Mouse (Mus musculus): Measurements from ENCODE around the gene Trp63. TPM values are rescaled to one million over a fixed set of nuclear protein-coding genes. Genes with fewer than 3 reads are reported as not detected.
"Not testable (repeated sequence)": the region's sequence is repeated elsewhere in the genome, so short reads cannot be mapped to it uniquely, and the experiment has no call there.

The Trp63 gene
- polyA plus RNA-seq (2014; fragmentation: Nextera tagmentation; extraction: Ambion mirVana): 0.52 TPM in 2 replicates

DNA sequence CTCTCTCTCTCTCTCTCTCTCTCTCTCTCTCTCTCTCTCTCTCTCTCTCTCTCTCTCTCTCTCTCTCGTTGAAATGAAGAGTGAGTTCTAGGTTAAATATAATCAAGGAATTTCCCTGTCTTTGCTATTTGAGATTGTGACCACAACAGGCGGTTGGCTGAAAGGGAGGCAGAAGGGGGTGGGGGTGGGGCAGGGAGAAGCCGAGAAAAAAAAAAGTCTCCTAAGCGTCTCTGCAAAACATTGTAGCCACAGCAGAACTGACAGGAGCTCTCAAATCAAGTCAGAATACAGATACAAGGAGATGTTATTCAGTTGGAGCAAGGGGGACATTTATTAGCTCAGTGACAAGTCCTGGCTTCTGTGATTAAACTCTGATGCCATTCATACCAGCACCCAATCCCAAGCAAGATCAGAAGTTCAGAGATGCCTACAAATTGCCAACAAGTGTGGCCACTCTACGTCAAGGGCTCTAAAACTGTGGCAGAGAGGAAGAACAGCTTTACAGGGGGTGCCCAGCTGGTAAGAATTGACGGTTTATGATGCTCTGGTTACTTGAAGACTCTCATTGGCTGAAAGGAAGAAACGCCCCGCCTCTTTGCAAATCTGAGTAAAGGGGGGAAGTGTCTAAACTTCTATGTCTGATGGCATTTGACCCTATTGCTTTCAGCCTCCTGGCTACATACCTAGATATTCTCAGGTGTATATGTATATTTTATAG, at the start of gene Trp63:
Gene Trp63 (plus strand): TSS at position 233 of the 718 bp plus-strand sequence.
- Histone ChIP-seq H3K9me3 (replicated peaks; ENCODE audit: control insufficient read depth, low read length) (no peaks in the 10 kb centered on the region), H3K27ac (ENCODE audit: low read depth, low read length) (no peak within 1 kb of the TSS), H3K4me2 (peak within 1 kb of the TSS; percentile 51), H3K36me3 (ENCODE audit: control insufficient read depth, insufficient read depth, low read length) (no peaks in the 10 kb centered on the region), H3K4me1 (ENCODE audit: control insufficient read depth, insufficient read depth, low read length) (no peaks in the 10 kb centered on the region), H3K27me3 (ENCODE audit: control insufficient read depth, insufficient read depth, low read length) (no peaks in the 10 kb centered on the region), H3K9ac (ENCODE audit: low read depth, low read length) (no peak within 1 kb of the TSS), H3K4me3 (ENCODE audit: low read depth, low read length) (0 out of 2 replicates have a peak within 1 kb of the TSS, but pooled peaks have one; percentile 3)
- 27% methylated on average over 8 of the region's 8 CpGs for WGBS (ENCODE audit: insufficient replicate concordance)
- ATAC-seq (replicated peaks; ENCODE audit: insufficient number of reproducible peaks, low FRiP score, low TSS enrichment): no peak

DNA sequence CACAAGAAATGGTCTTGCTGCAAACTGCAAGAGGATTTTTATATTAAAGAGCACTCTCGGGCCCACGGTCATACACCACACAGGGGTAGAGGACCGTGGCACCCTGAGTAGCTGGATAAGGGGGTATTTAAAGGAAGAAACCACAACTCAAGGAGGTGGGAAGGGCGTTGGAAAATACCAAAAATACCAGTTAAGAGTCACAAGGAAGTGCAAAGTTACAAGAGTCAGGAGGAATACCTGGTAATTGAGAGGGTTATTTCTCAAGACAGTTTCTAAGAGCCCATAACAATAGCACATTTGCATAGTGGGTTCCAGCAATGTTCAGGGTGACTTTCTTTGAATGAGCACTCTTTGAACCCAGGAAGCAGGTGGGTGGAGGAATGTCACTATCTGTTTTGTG, 38.8 kb upstream of the Trp63 start:
- H3K4me3 ChIP-seq (ENCODE audit: low read depth, low read length); H3K9ac ChIP-seq (ENCODE audit: low read depth, low read length); H3K9me3 ChIP-seq (replicated peaks; ENCODE audit: control insufficient read depth, low read length); H3K4me2 ChIP-seq; H3K27me3 ChIP-seq (ENCODE audit: control insufficient read depth, insufficient read depth, low read length); H3K27ac ChIP-seq (ENCODE audit: low read depth, low read length); H3K4me1 ChIP-seq (ENCODE audit: control insufficient read depth, insufficient read depth, low read length); H3K36me3 ChIP-seq (ENCODE audit: control insufficient read depth, insufficient read depth, low read length); ATAC-seq (replicated peaks; ENCODE audit: insufficient number of reproducible peaks, low FRiP score, low TSS enrichment): not testable (repeated sequence)
- WGBS (ENCODE audit: insufficient replicate concordance): 83% methylated on average over 4 of the region's 4 CpGs

- ATAC-seq (replicated peaks; ENCODE audit: insufficient number of reproducible peaks, low FRiP score, low TSS enrichment): no peak
- WGBS (ENCODE audit: insufficient replicate concordance): 86% methylated on average over 9 of the region's 9 CpGs
Measured at GRCm38 (mm10) chr16:25660510-25661235, 22.9 kb upstream of the Trp63 start.

GRCm38 (mm10) chr16:25663116-25663515, 20.4 kb upstream of the Trp63 start:
- WGBS (ENCODE audit: insufficient replicate concordance): 66% methylated on average over 3 of the region's 3 CpGs
- no peak overlapping the region for H3K4me2 ChIP-seq
- no peak for ATAC-seq (replicated peaks; ENCODE audit: insufficient number of reproducible peaks, low FRiP score, low TSS enrichment)
- H3K9me3 ChIP-seq (replicated peaks; ENCODE audit: control insufficient read depth, low read length): no peaks in the 10 kb centered on the region
- no peak overlapping the region for H3K27ac ChIP-seq (ENCODE audit: low read depth, low read length)
- H3K9ac ChIP-seq (ENCODE audit: low read depth, low read length): no peak overlapping the region
- no peaks in the 10 kb centered on the region for H3K4me1 ChIP-seq (ENCODE audit: control insufficient read depth, insufficient read depth, low read length)
- H3K36me3 ChIP-seq (ENCODE audit: control insufficient read depth, insufficient read depth, low read length): no peaks in the 10 kb centered on the region
- H3K27me3 ChIP-seq (ENCODE audit: control insufficient read depth, insufficient read depth, low read length): no peaks in the 10 kb centered on the region
- no peak overlapping the region for H3K4me3 ChIP-seq (ENCODE audit: low read depth, low read length)

More at GRCm38 (mm10) chr16:25660510-25661235, 22.9 kb upstream of the Trp63 start:
- no peaks in the 10 kb centered on the region for H3K36me3 ChIP-seq (ENCODE audit: control insufficient read depth, insufficient read depth, low read length)
- no peaks in the 10 kb centered on the region for H3K4me1 ChIP-seq (ENCODE audit: control insufficient read depth, insufficient read depth, low read length)
- H3K9me3 ChIP-seq (replicated peaks; ENCODE audit: control insufficient read depth, low read length): no peaks in the 10 kb centered on the region
- no peak overlapping the region for H3K9ac ChIP-seq (ENCODE audit: low read depth, low read length)
- H3K27ac ChIP-seq (ENCODE audit: low read depth, low read length): no peak overlapping the region
- H3K4me2 ChIP-seq: no peak overlapping the region
- H3K27me3 ChIP-seq (ENCODE audit: control insufficient read depth, insufficient read depth, low read length): no peaks in the 10 kb centered on the region
- H3K4me3 ChIP-seq (ENCODE audit: low read depth, low read length): no peak overlapping the region

DNA sequence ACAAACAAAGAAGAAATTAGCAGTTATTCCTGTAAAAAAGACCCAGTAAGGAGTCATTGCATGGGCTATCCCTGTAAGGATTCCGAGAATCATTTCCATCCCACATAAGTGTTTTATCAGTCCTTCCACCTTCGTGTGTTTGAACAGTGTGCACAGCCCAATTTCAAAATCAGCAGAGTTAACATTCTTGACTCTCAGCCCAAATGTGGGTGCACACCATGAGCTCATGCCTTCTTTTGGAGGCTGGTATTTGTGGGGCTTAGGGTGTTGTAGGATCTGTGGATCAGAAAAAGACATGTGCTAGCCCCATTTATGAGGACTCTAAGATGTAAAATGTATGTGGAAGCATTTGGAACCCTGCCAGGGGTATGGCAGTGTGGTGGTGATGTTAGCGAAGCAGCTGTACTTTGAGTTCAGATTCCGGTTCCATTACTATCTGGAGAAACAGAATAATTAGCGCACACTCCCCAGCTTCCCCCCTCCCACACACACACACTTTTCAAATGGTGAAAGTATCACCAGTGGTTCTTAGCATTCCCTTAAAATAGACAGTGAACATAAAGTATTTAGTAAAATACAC, 9.6 kb upstream of the Trp63 start:
- Histone ChIP-seq H3K27me3 (ENCODE audit: control insufficient read depth, insufficient read depth, low read length) (no peaks in the 10 kb centered on the region), H3K4me2 (no peak overlapping the region), H3K27ac (ENCODE audit: low read depth, low read length) (no peak overlapping the region), H3K4me3 (ENCODE audit: low read depth, low read length) (no peak overlapping the region), H3K36me3 (ENCODE audit: control insufficient read depth, insufficient read depth, low read length) (no peaks in the 10 kb centered on the region), H3K9me3 (replicated peaks; ENCODE audit: control insufficient read depth, low read length) (no peaks in the 10 kb centered on the region), H3K9ac (ENCODE audit: low read depth, low read length) (no peak overlapping the region), H3K4me1 (ENCODE audit: control insufficient read depth, insufficient read depth, low read length) (no peaks in the 10 kb centered on the region)
- ATAC-seq (replicated peaks; ENCODE audit: insufficient number of reproducible peaks, low FRiP score, low TSS enrichment): no peak
- WGBS (ENCODE audit: insufficient replicate concordance): 66% methylated on average over 5 of the region's 5 CpGs

GRCm38 (mm10) chr16:25680369-25680768, 3.2 kb upstream of the Trp63 start:
- Histone ChIP-seq H3K4me2 (no peak overlapping the region), H3K4me1 (ENCODE audit: control insufficient read depth, insufficient read depth, low read length) (no peaks in the 10 kb centered on the region), H3K9ac (ENCODE audit: low read depth, low read length) (no peak overlapping the region), H3K4me3 (ENCODE audit: low read depth, low read length) (no peak overlapping the region), H3K9me3 (replicated peaks; ENCODE audit: control insufficient read depth, low read length) (no peaks in the 10 kb centered on the region), H3K27ac (ENCODE audit: low read depth, low read length) (no peak overlapping the region), H3K27me3 (ENCODE audit: control insufficient read depth, insufficient read depth, low read length) (no peaks in the 10 kb centered on the region), H3K36me3 (ENCODE audit: control insufficient read depth, insufficient read depth, low read length) (no peaks in the 10 kb centered on the region)
- WGBS (ENCODE audit: insufficient replicate concordance): 47% methylated on average over 5 of the region's 5 CpGs
- no peak for ATAC-seq (replicated peaks; ENCODE audit: insufficient number of reproducible peaks, low FRiP score, low TSS enrichment)

GRCm38 (mm10) chr16:25682533-25682932, 1.0 kb upstream of the Trp63 start:
- H3K27ac ChIP-seq (ENCODE audit: low read depth, low read length): no peak overlapping the region

GRCm38 (mm10) chr16:25684572-25684971, 1.0 kb downstream of the Trp63 start:
- no peak for ATAC-seq (replicated peaks; ENCODE audit: insufficient number of reproducible peaks, low FRiP score, low TSS enrichment)
- H3K4me2 ChIP-seq: no peak overlapping the region
- H3K9ac ChIP-seq (ENCODE audit: low read depth, low read length): no peak overlapping the region
- no peaks in the 10 kb centered on the region for H3K4me1 ChIP-seq (ENCODE audit: control insufficient read depth, insufficient read depth, low read length)
- H3K36me3 ChIP-seq (ENCODE audit: control insufficient read depth, insufficient read depth, low read length): no peaks in the 10 kb centered on the region
- 64% methylated on average over 2 of the region's 2 CpGs for WGBS (ENCODE audit: insufficient replicate concordance)
- H3K4me3 ChIP-seq (ENCODE audit: low read depth, low read length): no peak overlapping the region
- H3K27me3 ChIP-seq (ENCODE audit: control insufficient read depth, insufficient read depth, low read length): no peaks in the 10 kb centered on the region
- H3K27ac ChIP-seq (ENCODE audit: low read depth, low read length): no peak overlapping the region
- no peaks in the 10 kb centered on the region for H3K9me3 ChIP-seq (replicated peaks; ENCODE audit: control insufficient read depth, low read length)

More at GRCm38 (mm10) chr16:25682533-25682932, 1.0 kb upstream of the Trp63 start:
- Histone ChIP-seq H3K4me1 (ENCODE audit: control insufficient read depth, insufficient read depth, low read length) (no peaks in the 10 kb centered on the region), H3K4me2 (no peak overlapping the region), H3K9ac (ENCODE audit: low read depth, low read length) (no peak overlapping the region), H3K9me3 (replicated peaks; ENCODE audit: control insufficient read depth, low read length) (no peaks in the 10 kb centered on the region), H3K36me3 (ENCODE audit: control insufficient read depth, insufficient read depth, low read length) (no peaks in the 10 kb centered on the region), H3K4me3 (ENCODE audit: low read depth, low read length) (no peak overlapping the region), H3K27me3 (ENCODE audit: control insufficient read depth, insufficient read depth, low read length) (no peaks in the 10 kb centered on the region)
- ATAC-seq (replicated peaks; ENCODE audit: insufficient number of reproducible peaks, low FRiP score, low TSS enrichment): no peak
- WGBS (ENCODE audit: insufficient replicate concordance): 73% methylated on average over 4 of the region's 4 CpGs

Measured in heart, embryonic 11.5 days (tissue).